Mouse (Mus musculus) layer of hippocampus, postnatal 14 days (tissue): ENCODE measurements around the gene Psmd14. TPM values are rescaled to one million over a fixed set of nuclear protein-coding genes. Genes with fewer than 3 reads are reported as not detected.

ENCODE experiments used
- DNase-seq, 2 experiments: peaks; one replicate each; pipeline ENCODE4 v3.0.0; 2021 to 2022; ENCODE audit warnings: low spot score in 2 of 2, mixed read lengths in 1 of 2
- long read RNA-seq, 2 experiments: library from polyadenylated mRNA; stranded (forward); transcript quantifications; one replicate each; pipeline ENCODE4 v2.0.0; 2021
- total RNA-seq, 2 experiments: library from RNA; stranded (reverse); gene quantifications; 2 replicates each; pipeline ENCODE4 v1.2.3; 2021

Psmd14 gene
- total RNA-seq: 100 to 1,000 TPM; 107 to 109 TPM
- long read RNA-seq, experiment 1, transcript Psmd14-201 (12 exons, 1,541 nt): major isoform, 82 of 89 reads
- long read RNA-seq, experiment 1, partial matches to known transcripts: 2 of 89 reads
- long read RNA-seq, experiment 1, other reads (novel, unspliced or antisense): 4 of 89 reads
- long read RNA-seq, experiment 2, transcript Psmd14-201 (12 exons, 1,541 nt): major isoform, 125 of 130 reads
- long read RNA-seq, experiment 2, partial matches to known transcripts: 3 of 130 reads
- long read RNA-seq, experiment 2, other reads (novel, unspliced or antisense): 2 of 130 reads

DNA sequence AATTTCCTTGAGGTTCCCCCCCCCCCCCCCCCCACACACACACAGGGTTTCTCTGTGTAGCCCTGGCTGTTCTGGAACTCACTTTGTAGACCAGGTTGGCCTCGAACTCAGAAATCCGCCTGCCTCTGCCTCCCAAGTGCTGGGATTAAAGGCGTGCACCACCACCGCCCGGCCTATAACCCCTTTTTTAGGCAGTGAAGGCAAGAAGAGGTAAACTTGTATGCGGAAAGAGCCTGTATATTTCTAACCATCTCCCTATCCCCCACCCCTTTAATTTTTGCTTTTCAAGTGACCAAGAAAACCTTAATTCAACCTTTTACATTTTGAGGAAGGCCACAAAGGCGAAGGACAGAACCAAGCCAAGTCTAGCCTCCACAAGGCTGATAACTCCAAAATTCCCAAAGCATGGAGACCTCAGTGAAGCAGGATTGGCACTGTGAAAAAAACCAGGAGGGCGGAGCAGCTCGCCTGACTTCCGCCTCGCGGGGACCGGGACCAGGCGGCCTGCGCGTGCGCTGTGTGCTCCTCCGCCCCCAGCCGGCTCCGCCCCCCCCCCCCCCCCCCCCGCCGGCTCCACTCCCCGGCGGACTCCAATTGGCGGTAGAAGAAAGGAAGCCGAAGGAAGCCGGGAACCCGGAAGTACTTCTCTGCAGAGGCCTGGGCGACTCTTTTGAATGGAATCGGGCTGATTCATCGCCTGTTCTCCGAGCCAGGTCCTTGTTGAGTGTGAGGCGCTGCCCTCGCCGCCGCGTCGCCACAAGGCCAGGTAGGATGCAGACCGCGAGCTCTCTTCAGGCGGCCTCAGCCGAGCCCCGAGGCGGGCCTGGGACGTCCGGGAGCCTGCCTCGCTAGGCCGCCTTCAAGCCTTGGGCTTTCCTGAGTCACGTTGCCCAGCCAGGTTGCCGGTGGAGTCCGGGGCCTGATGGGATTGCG lies at the start of gene Psmd14:
Gene Psmd14 (plus strand): TSS at position 587 of the 933 bp plus-strand sequence.
- peak; percentile 87 to 92 for DNase-seq

GRCm38 (mm10) chr2:61662833-61663232 lies 48.7 kb upstream of the Psmd14 start:
- no peak for DNase-seq

- peak in 1 of 2 experiments; percentile 52 for DNase-seq
Measured at GRCm38 (mm10) chr2:61663573-61664241, 47.8 kb upstream of the Psmd14 start.

DNA sequence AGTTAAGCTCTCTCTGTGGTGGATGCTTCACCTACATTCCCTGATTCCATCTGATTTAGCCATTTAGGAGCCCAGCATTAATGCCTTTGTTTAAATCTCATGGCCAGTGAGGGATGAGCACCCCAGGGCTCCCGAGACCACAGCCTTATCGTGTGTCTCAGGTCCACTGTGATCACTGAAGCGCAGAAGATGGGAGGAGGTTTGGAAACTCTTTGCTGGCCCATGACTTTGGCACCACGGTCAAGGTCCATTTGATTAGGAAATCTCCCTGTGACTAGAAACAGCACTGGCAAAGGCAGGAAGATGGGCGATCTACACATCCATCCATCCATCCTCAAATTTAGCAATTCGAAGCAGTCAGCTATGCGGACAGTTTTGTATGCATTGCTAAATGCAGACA lies 44.1 kb upstream of the Psmd14 start:
- no peak for DNase-seq

- peak; percentile 21 to 48 for DNase-seq
Measured at GRCm38 (mm10) chr2:61668260-61668659, 43.2 kb upstream of the Psmd14 start.

DNA sequence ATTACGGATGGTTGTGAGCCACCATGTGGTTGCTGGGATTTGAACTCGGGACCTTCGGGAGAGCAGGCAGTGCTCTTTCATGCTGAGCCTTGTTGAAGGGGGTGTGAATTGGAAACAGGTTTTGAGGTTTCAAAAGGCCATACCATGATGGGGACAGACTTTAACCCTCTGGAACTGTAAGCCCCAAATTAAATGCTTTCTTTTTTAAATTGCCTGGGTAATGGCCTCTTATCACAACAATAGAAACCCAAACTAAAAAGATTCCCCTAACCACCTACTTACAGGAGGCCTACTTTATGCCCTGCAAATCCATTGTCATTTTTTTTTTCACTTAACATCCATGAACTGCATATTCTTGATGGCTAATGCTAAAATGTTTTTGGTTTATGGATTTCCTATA lies 36.9 kb upstream of the Psmd14 start:
- DNase-seq: no peak

GRCm38 (mm10) chr2:61681572-61681971 lies 29.9 kb upstream of the Psmd14 start:
- DNase-seq: no peak

DNA sequence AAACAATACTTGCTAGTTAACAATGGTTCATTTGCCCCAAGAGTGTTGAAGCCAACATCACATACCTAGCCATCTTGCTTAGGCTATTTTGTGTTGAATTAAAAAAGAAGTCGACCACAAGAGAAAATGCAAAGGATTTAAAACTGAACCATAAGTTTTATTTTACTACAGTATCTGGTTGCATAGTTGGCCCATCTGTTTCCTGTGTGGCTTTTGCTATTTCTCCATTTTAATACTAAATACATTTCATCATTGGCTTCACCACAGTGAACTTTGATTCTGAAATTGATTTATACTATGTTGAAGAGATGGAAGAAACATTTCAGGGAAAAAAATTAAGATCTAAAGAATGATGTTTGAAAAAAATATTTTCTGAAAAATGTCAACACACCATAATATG lies 25.0 kb upstream of the Psmd14 start:
- no peak for DNase-seq

GRCm38 (mm10) chr2:61689086-61689485 lies 22.4 kb upstream of the Psmd14 start:
- DNase-seq: no peak

GRCm38 (mm10) chr2:61709570-61709969 lies 1.9 kb upstream of the Psmd14 start:
- no peak for DNase-seq

GRCm38 (mm10) chr2:61712526-61712925 lies 1.0 kb downstream of the Psmd14 start:
- DNase-seq: no peak

DNA sequence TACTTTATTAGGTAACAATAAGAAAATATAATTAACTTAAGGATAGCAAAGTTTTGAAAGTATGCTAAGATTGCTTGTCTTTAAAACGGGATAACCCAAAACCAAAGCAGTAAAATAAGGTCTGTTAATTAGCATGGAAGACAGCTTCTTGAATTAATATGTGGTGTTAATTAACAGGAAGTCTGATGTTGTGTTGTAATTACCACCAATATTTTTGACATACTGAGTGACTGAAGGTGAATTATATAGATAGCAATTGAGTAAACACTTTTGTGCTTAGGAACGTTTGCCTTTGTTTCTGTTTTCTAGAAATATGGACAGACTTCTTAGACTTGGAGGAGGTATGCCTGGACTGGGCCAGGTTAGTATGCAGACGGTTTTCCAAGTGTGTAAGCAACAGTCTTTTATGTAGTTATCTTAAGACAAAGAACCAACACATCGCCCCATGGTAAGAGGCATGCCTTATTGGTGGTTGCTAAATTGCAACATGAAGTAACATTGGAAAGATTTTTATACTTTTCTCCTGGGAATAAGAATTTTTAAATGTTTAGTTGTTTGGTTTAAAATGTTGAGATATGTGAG lies 11.0 kb downstream of the Psmd14 start:
- no peak for DNase-seq

- DNase-seq: peak; percentile 45 to 82
Measured at GRCm38 (mm10) chr2:61732802-61733486, 21.4 kb downstream of the Psmd14 start.

DNA sequence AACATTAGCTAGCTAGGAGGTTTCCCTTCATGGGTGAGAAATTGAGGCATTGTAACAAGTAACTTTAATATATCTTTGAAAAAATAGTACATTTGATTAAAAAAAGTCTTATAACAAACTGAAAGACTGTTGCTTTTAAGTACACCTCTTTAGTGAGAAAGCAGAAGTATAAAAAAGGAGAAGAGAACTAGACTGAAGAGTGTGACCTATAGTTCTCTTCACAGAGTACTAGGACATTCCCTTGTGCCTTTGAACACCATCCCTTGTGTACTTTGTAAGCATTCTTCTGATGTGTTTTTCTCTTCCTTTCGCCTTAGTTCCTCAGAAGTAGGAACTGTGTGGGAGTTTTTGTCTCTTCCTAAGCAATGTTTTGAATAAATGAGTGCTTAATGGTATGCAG lies 22.7 kb downstream of the Psmd14 start:
- DNase-seq: no peak

DNA sequence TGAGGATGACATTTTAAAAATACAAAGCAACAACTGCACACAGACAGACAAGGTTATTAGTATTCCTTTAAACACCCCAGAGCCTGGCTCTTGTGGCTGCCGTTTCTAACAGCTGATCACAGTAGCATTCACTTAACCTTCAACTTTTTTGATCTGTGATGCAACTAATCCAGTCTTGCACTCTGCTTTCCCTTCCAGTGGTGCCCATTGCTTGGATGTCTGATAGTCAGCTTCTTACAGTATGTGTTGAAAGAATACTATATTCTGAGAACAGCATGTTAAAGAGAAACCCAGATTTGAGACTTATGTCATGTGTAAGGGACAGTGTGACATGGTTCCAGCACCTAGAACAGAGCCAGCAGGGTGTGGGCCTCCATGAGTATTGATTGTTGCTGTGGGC lies 34.6 kb downstream of the Psmd14 start:
- DNase-seq: no peak

DNA sequence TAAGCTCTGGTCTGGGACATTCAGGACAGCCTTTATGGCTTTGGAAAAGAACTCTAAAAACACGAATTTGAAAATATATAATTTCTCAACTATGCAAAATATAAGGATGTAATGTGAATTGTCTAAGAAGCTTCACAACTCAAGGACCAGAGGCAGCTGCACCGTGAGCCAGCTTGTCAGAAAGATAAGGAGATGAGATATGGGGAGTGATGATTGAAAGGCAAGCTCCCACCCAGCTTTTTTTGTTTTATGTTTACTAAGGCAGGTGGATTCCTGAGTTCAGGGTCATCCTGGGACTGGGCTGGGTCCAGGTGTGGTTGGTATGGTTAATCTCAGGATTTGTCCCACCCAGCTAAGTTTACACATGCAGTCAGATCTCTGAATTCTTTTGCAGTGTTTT lies 35.1 kb downstream of the Psmd14 start:
- no peak for DNase-seq

- DNase-seq: peak in 1 of 2 experiments; percentile 19
Measured at GRCm38 (mm10) chr2:61747411-61747810, 35.9 kb downstream of the Psmd14 start.

DNA sequence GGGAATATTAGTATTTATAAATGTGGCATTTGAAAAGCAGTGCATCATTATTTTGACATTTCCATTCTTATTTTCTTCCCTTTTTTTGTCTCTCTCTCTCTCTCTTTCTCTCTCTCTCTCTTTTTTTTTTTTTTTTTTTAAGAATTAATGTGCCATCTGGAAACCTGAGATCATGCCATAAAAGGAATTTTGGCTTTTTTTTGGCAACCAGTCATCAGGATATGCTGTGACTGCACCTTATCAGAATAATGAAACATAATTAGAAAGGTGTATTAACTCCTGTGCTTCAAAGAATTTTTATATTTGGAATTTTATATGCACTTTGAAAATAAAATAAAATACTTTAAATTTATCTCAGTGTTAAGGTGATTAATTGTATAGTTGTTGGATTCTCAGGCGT lies 39.2 kb downstream of the Psmd14 start:
- DNase-seq: no peak

- no peak for DNase-seq
Measured at GRCm38 (mm10) chr2:61751286-61751685, 39.8 kb downstream of the Psmd14 start.

DNA sequence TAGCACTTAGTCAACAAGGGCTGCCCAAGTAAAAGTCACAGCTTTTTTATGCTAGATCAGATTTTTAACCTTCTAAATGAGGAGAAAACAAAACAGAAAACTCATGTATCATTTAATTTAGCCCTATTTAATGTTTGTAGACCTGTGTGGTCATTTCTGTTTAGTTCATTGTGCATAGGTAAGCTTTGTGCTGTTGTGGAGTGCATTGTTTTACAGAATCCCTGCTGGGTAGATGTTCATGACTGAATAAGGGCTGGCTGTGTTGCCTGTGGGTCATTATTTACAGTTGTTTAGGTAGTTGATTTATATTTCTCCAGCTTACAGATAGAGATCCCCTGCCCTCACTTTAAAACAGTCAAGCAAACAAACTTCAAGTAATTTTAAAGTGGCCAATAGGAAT lies 40.9 kb downstream of the Psmd14 start:
- no peak for DNase-seq

GRCm38 (mm10) chr2:61754989-61755388 lies 43.5 kb downstream of the Psmd14 start:
- no peak for DNase-seq
